Mouse (Mus musculus): ENCODE results near the gene Sh3kbp1.

GRCm38 (mm10) chrX:159677585-159678319 lies 50.7 kb downstream of the Sh3kbp1 start:
- TF ChIP-seq CTCF (IDR thresholded peaks at IDR 0.05) = peak; percentile 42
- TF ChIP-seq EP300 (IDR thresholded peaks at IDR 0.05) = no peak
